Mouse (Mus musculus) liver, embryonic 15.5 days (tissue): ENCODE measurements around the gene Nek6. TPM values are rescaled to one million over a fixed set of nuclear protein-coding genes. Genes with fewer than 3 reads are reported as not detected.

ENCODE experiments used
- ATAC-seq: fragments of 200-750 bp; cut with Nextera tagmentation; 2 replicates; pipeline ENCODE4 v1.8.0; 2017; ENCODE audit warnings: moderate number of reproducible peaks, mild to moderate bottlenecking, moderate library complexity; ENCODE audit not compliant: insufficient read depth
- H3K27ac ChIP-seq: fragments of 300-500 bp; sonication (generic); replicated peaks from 2 replicates; pipeline ENCODE4 v1.5.1; 2015; ENCODE audit warnings: mild to moderate bottlenecking, inconsistent platforms
- H3K27me3 ChIP-seq: fragments of 300-500 bp; sonication (generic); 2 replicates; pipeline ENCODE4 v1.6.1; 2015; ENCODE audit warnings: mild to moderate bottlenecking, inconsistent platforms
- H3K36me3 ChIP-seq: fragments of 300-500 bp; sonication (generic); replicated peaks from 2 replicates; pipeline ENCODE4 v1.6.1; 2015; ENCODE audit warnings: moderate library complexity, mild to moderate bottlenecking, inconsistent platforms
- H3K4me1 ChIP-seq: fragments of 300-500 bp; sonication (generic); replicated peaks from 2 replicates; pipeline ENCODE4 v1.6.1; 2015; ENCODE audit warnings: inconsistent platforms
- H3K4me2 ChIP-seq: fragments of 300-500 bp; sonication (generic); 2 replicates; pipeline ENCODE4 v1.6.1; 2015; ENCODE audit warnings: moderate library complexity, mild to moderate bottlenecking, inconsistent platforms
- H3K4me3 ChIP-seq: fragments of 300-500 bp; sonication (generic); replicated peaks from 2 replicates; pipeline ENCODE4 v1.5.1; 2015; ENCODE audit warnings: mild to moderate bottlenecking, inconsistent platforms
- H3K9ac ChIP-seq: fragments of 300-500 bp; sonication (generic); 2 replicates; pipeline ENCODE4 v1.6.1; 2015; ENCODE audit warnings: moderate library complexity, mild to moderate bottlenecking, inconsistent platforms
- H3K9me3 ChIP-seq: fragments of 300-500 bp; sonication (generic); replicated peaks from 2 replicates; pipeline ENCODE4 v1.6.1; 2016; ENCODE audit warnings: inconsistent platforms
- WGBS: fragments of 180-500 bp; shearing (Covaris S2); methylation state at CpG from one replicate; pipeline ENCODE4 v1.1.7; 2015; ENCODE audit warnings: mixed read lengths; ENCODE audit not compliant: insufficient replicate concordance; 5-methylcytosine and 5-hydroxymethylcytosine counted together
- polyA plus RNA-seq: library from polyadenylated mRNA; unstranded; fragments of >200 nt; fragmentation: Nextera tagmentation; extraction: Ambion mirVana; gene quantifications from 2 replicates; pipeline ENCODE4 v1.2.1, GENCODE M21; 2015

The Nek6 gene
- polyA plus RNA-seq, 1 experiment from 2014 or later = 36.2 TPM

GRCm38 (mm10) chr2:38539677-38540076 is 28.2 kb downstream of the Nek6 start:
- Histone ChIP-seq H3K4me2 (no peak overlapping the region), H3K9me3 (no peaks in the 10 kb centered on the region), H3K4me3 (no peak overlapping the region), H3K9ac (no peak overlapping the region), H3K4me1 (peaks cover 94% of the 10 kb centered on the region), H3K27ac (no peak overlapping the region), H3K36me3 (no peaks in the 10 kb centered on the region), H3K27me3 (no peaks in the 10 kb centered on the region)
- ATAC-seq = no peak
- 76% methylated on average over 9 of the region's 9 CpGs for WGBS

GRCm38 (mm10) chr2:38540666-38541065 is 29.2 kb downstream of the Nek6 start:
- no peak overlapping the region for H3K4me2 ChIP-seq
- ATAC-seq = no peak
- no peaks in the 10 kb centered on the region for H3K9me3 ChIP-seq
- WGBS = 72% methylated on average over 6 of the region's 6 CpGs
- H3K4me3 ChIP-seq = no peak overlapping the region
- H3K9ac ChIP-seq = no peak overlapping the region
- no peak overlapping the region for H3K27ac ChIP-seq
- H3K4me1 ChIP-seq = peaks cover 93% of the 10 kb centered on the region
- H3K27me3 ChIP-seq = no peaks in the 10 kb centered on the region
- H3K36me3 ChIP-seq = no peaks in the 10 kb centered on the region

- Histone ChIP-seq H3K9me3 (no peaks in the 10 kb centered on the region), H3K4me2 (no peak overlapping the region), H3K36me3 (no peaks in the 10 kb centered on the region), H3K27me3 (no peaks in the 10 kb centered on the region), H3K4me3 (no peak overlapping the region), H3K27ac (no peak overlapping the region), H3K9ac (no peak overlapping the region), H3K4me1 (peaks cover 93% of the 10 kb centered on the region)
- ATAC-seq = no peak
- 57% methylated on average over 3 of the region's 3 CpGs for WGBS
Observed at GRCm38 (mm10) chr2:38541101-38541500, 29.7 kb downstream of the Nek6 start.

GRCm38 (mm10) chr2:38541570-38541969 is 30.1 kb downstream of the Nek6 start:
- H3K4me1 ChIP-seq = peaks cover 91% of the 10 kb centered on the region
- 62% methylated on average over 1 of the region's 1 CpGs for WGBS
- ATAC-seq = no peak
- H3K9me3 ChIP-seq = no peaks in the 10 kb centered on the region
- H3K4me3 ChIP-seq = no peak overlapping the region
- no peaks in the 10 kb centered on the region for H3K27me3 ChIP-seq
- no peak overlapping the region for H3K4me2 ChIP-seq
- H3K27ac ChIP-seq = no peak overlapping the region
- no peaks in the 10 kb centered on the region for H3K36me3 ChIP-seq
- no peak overlapping the region for H3K9ac ChIP-seq

- H3K4me3 ChIP-seq = no peak overlapping the region
- H3K27me3 ChIP-seq = no peaks in the 10 kb centered on the region
- H3K4me1 ChIP-seq = peaks cover 91% of the 10 kb centered on the region
- no peaks in the 10 kb centered on the region for H3K36me3 ChIP-seq
- no peak for ATAC-seq
- H3K9me3 ChIP-seq = no peaks in the 10 kb centered on the region
- no peak overlapping the region for H3K27ac ChIP-seq
- H3K9ac ChIP-seq = no peak overlapping the region
- 15% methylated on average over 1 of the region's 1 CpGs for WGBS
- H3K4me2 ChIP-seq = no peak overlapping the region
Observed at GRCm38 (mm10) chr2:38542366-38542765, 30.9 kb downstream of the Nek6 start.

- Histone ChIP-seq H3K36me3 (no peaks in the 10 kb centered on the region), H3K9ac (no peak overlapping the region), H3K27ac (no peak overlapping the region), H3K9me3 (no peaks in the 10 kb centered on the region), H3K27me3 (no peaks in the 10 kb centered on the region), H3K4me2 (no peak overlapping the region), H3K4me3 (no peak overlapping the region), H3K4me1 (peaks cover 83% of the 10 kb centered on the region)
- no peak for ATAC-seq
- WGBS = 38% methylated on average over 2 of the region's 2 CpGs
Observed at GRCm38 (mm10) chr2:38543158-38543557, 31.7 kb downstream of the Nek6 start.

GRCm38 (mm10) chr2:38544341-38544740 is 32.9 kb downstream of the Nek6 start:
- H3K27ac ChIP-seq = no peak overlapping the region
- no peaks in the 10 kb centered on the region for H3K36me3 ChIP-seq
- ATAC-seq = no peak
- no peak overlapping the region for H3K4me2 ChIP-seq
- no peak overlapping the region for H3K4me3 ChIP-seq
- H3K9me3 ChIP-seq = no peaks in the 10 kb centered on the region
- no peaks in the 10 kb centered on the region for H3K27me3 ChIP-seq
- no peak overlapping the region for H3K9ac ChIP-seq
- peaks cover 75% of the 10 kb centered on the region for H3K4me1 ChIP-seq

- Histone ChIP-seq H3K9me3 (no peaks in the 10 kb centered on the region), H3K4me1 (peaks cover 69% of the 10 kb centered on the region), H3K36me3 (no peaks in the 10 kb centered on the region), H3K9ac (no peak overlapping the region), H3K4me3 (no peak overlapping the region), H3K27me3 (no peaks in the 10 kb centered on the region), H3K4me2 (no peak overlapping the region), H3K27ac (no peak overlapping the region)
- no peak for ATAC-seq
- 61% methylated on average over 6 of the region's 6 CpGs for WGBS
Observed at GRCm38 (mm10) chr2:38544982-38545381, 33.5 kb downstream of the Nek6 start.

- H3K27ac ChIP-seq = 0 out of 2 replicates have a peak overlapping the region, but pooled peaks have one; percentile 3
- no peak overlapping the region for H3K9ac ChIP-seq
- no peaks in the 10 kb centered on the region for H3K27me3 ChIP-seq
- no peak for ATAC-seq
- H3K4me2 ChIP-seq = no peak overlapping the region
- H3K9me3 ChIP-seq = no peaks in the 10 kb centered on the region
- H3K36me3 ChIP-seq = no peaks in the 10 kb centered on the region
- peaks cover 63% of the 10 kb centered on the region for H3K4me1 ChIP-seq
- H3K4me3 ChIP-seq = no peak overlapping the region
Observed at GRCm38 (mm10) chr2:38545706-38546105, 34.3 kb downstream of the Nek6 start.

GRCm38 (mm10) chr2:38546222-38546621 is 34.8 kb downstream of the Nek6 start:
- Histone ChIP-seq H3K36me3 (no peaks in the 10 kb centered on the region), H3K4me3 (no peak overlapping the region), H3K27ac (0 out of 2 replicates have a peak overlapping the region, but pooled peaks have one; percentile 3), H3K9me3 (no peaks in the 10 kb centered on the region), H3K4me1 (peaks cover 58% of the 10 kb centered on the region), H3K9ac (no peak overlapping the region), H3K4me2 (no peak overlapping the region), H3K27me3 (no peaks in the 10 kb centered on the region)
- WGBS = 53% methylated on average over 6 of the region's 6 CpGs
- ATAC-seq = no peak

GRCm38 (mm10) chr2:38546748-38547147 is 35.3 kb downstream of the Nek6 start:
- WGBS = 77% methylated on average over 5 of the region's 5 CpGs
- Histone ChIP-seq H3K4me1 (peaks cover 53% of the 10 kb centered on the region), H3K9ac (no peak overlapping the region), H3K36me3 (no peaks in the 10 kb centered on the region), H3K9me3 (no peaks in the 10 kb centered on the region), H3K27me3 (no peaks in the 10 kb centered on the region), H3K27ac (no peak overlapping the region), H3K4me2 (no peak overlapping the region), H3K4me3 (no peak overlapping the region)
- no peak for ATAC-seq

GRCm38 (mm10) chr2:38547793-38548517 is 36.5 kb downstream of the Nek6 start:
- Histone ChIP-seq H3K9me3 (no peaks in the 10 kb centered on the region), H3K27me3 (no peaks in the 10 kb centered on the region), H3K4me3 (no peak overlapping the region), H3K4me2 (no peak overlapping the region), H3K27ac (no peak overlapping the region), H3K36me3 (peaks cover 6% of the 10 kb centered on the region; the same call in 1 of the 2 replicates), H3K4me1 (peaks cover 41% of the 10 kb centered on the region), H3K9ac (no peak overlapping the region)
- 66% methylated on average over 11 of the region's 11 CpGs for WGBS
- no peak for ATAC-seq
